In genomic region chr11:62636105-62636839, GRCm38 (mm10) we compare ENCODE assay signal across 9 mouse cellular contexts. TPM values are rescaled to one million over a fixed set of nuclear protein-coding genes. Genes with fewer than 3 reads are reported as not detected.
DNase-seq lines count a peak whose midpoint lies in the region; ATAC-seq and TF ChIP-seq lines count a peak whose summit lies in the region.
"Had no signal": no experiment of that assay in that cellular context is flagged by ENCODE, and none has a peak within 500 bp of the region (broad histone marks: within the 10 kb centered on the region; RNA-seq: fewer than 3 reads in every experiment).

No protein-coding gene starts in this region.

- H3K4me3 ChIP-seq in left cerebral cortex, adult 2 months, result no peak overlapping the region
- H3K4me3 ChIP-seq in brown adipose tissue, adult 24 weeks (ENCODE audit: insufficient read depth, low read depth, low read length), result no peak overlapping the region
- no peak overlapping the region for H3K4me3 ChIP-seq in kidney, embryonic 15.5 days (replicated peaks)
- H3K4me3 ChIP-seq in forebrain, embryonic 15.5 days, result no peak overlapping the region

- WGBS in kidney, embryonic 15.5 days, result 52% methylated on average over 11 of the region's 11 CpGs
- 63% methylated on average over 11 of the region's 11 CpGs for WGBS in forebrain, embryonic 15.5 days

- H3K27ac ChIP-seq in left cerebral cortex, adult 2 months, result peak overlapping the region; percentile 82
- 0 out of 2 replicates have a peak overlapping the region, but pooled peaks have one; percentile 5 for H3K27ac ChIP-seq in brown adipose tissue, adult 24 weeks (replicated peaks; ENCODE audit: low read depth, low read length)
- peak overlapping the region; percentile 42 for H3K27ac ChIP-seq in kidney, embryonic 15.5 days
- H3K27ac ChIP-seq in forebrain, embryonic 15.5 days (replicated peaks), result no peak overlapping the region

- H3K9me3 ChIP-seq in kidney, embryonic 15.5 days (replicated peaks), result no peaks in the 10 kb centered on the region
- no peaks in the 10 kb centered on the region for H3K9me3 ChIP-seq in forebrain, embryonic 15.5 days

- DNase-seq in frontal cortex, postnatal 25 days (ENCODE audit: low spot score in 2 of 2), result no peak
- DNase-seq in left cerebral cortex, adult 2 months (ENCODE audit: extremely low spot score in 1 of 2, low spot score in 2 of 2), result no peak
- DNase-seq in left cerebral cortex, adult 11 months (ENCODE audit: low spot score), result no peak
- no peak for DNase-seq in ovary, postnatal 36 days (ENCODE audit: low spot score)
- DNase-seq: cerebellum, postnatal 25 days had no signal

- H3K9ac ChIP-seq in kidney, embryonic 15.5 days, result no peak overlapping the region
- H3K9ac ChIP-seq in forebrain, embryonic 15.5 days (replicated peaks), result no peak overlapping the region

- H3K27me3 ChIP-seq in kidney, embryonic 15.5 days, result no peaks in the 10 kb centered on the region
- H3K27me3 ChIP-seq in forebrain, embryonic 15.5 days, result no peaks in the 10 kb centered on the region

- peak; percentile 30; the same call in 1 of the 2 replicates for ATAC-seq in frontal cortex, adult (ENCODE audit: low TSS enrichment)
- no peak for ATAC-seq in kidney, embryonic 15.5 days (replicated peaks; ENCODE audit: low FRiP score)
- no peak for ATAC-seq in forebrain, embryonic 15.5 days (replicated peaks)

- no peak overlapping the region for H3K4me2 ChIP-seq in kidney, embryonic 15.5 days
- H3K4me2 ChIP-seq in forebrain, embryonic 15.5 days (replicated peaks), result no peak overlapping the region

- no peak for TF ChIP-seq CTCF in left cerebral cortex, adult 2 months (IDR thresholded peaks at IDR 0.05)

- H3K4me1 ChIP-seq in brown adipose tissue, adult 24 weeks (ENCODE audit: control insufficient read depth, insufficient read depth, insufficient read length, low read length), result peaks cover 7% of the 10 kb centered on the region; the same call in 1 of the 2 replicates
- peaks cover 47% of the 10 kb centered on the region for H3K4me1 ChIP-seq in kidney, embryonic 15.5 days
- peaks cover 12% of the 10 kb centered on the region; the same call in 1 of the 2 replicates for H3K4me1 ChIP-seq in forebrain, embryonic 15.5 days

- no peaks in the 10 kb centered on the region; the same call in none of the 2 replicates for H3K36me3 ChIP-seq in kidney, embryonic 15.5 days
- H3K36me3 ChIP-seq in forebrain, embryonic 15.5 days, result no peaks in the 10 kb centered on the region

- intact Hi-C loops in left cerebral cortex, adult 2 months (cut with DNase I), result loop anchor here (5.0 kb wide), 1 partner anchor 596 kb away; no protein-coding TSS in a partner anchor

RNA-seq across cellular contexts. Expression of gene Lrrc75a, which starts 12.1 kb away (rescaled TPM):
- total RNA-seq in left cerebral cortex, adult 2 months (2021), result 10 to 100 TPM; 20.0 to 24.9 TPM
- 1.2 TPM in 1 of 2 replicates, not detected in the other for polyA plus RNA-seq in brown adipose tissue, adult 24 weeks (2012; ENCODE audit: insufficient read depth, insufficient read length, missing spikeins)
- polyA plus RNA-seq in kidney, embryonic 15.5 days (2015; fragmentation: Nextera tagmentation; extraction: Ambion mirVana), result 14.3 and 15.7 TPM in 2 replicates
- 11.1 and 11.3 TPM in 2 replicates for polyA plus RNA-seq in forebrain, embryonic 15.5 days (2015; fragmentation: Nextera tagmentation; extraction: Ambion mirVana)

RNA-seq across cellular contexts. Expression of gene Mmgt2, which starts 12.2 kb away (rescaled TPM):
- 10 to 100 TPM; 21.5 to 28.4 TPM for total RNA-seq in left cerebral cortex, adult 2 months (2021)
- polyA plus RNA-seq in brown adipose tissue, adult 24 weeks (2012; ENCODE audit: insufficient read depth, insufficient read length, missing spikeins), result 2.3 and 3.6 TPM in 2 replicates
- 67.3 and 70.4 TPM in 2 replicates for polyA plus RNA-seq in kidney, embryonic 15.5 days (2015; fragmentation: Nextera tagmentation; extraction: Ambion mirVana)
- polyA plus RNA-seq in forebrain, embryonic 15.5 days (2015; fragmentation: Nextera tagmentation; extraction: Ambion mirVana), result 26.2 and 30.7 TPM in 2 replicates
